Mouse (Mus musculus): Measurements from ENCODE around the gene Cacna1b.

DNA sequence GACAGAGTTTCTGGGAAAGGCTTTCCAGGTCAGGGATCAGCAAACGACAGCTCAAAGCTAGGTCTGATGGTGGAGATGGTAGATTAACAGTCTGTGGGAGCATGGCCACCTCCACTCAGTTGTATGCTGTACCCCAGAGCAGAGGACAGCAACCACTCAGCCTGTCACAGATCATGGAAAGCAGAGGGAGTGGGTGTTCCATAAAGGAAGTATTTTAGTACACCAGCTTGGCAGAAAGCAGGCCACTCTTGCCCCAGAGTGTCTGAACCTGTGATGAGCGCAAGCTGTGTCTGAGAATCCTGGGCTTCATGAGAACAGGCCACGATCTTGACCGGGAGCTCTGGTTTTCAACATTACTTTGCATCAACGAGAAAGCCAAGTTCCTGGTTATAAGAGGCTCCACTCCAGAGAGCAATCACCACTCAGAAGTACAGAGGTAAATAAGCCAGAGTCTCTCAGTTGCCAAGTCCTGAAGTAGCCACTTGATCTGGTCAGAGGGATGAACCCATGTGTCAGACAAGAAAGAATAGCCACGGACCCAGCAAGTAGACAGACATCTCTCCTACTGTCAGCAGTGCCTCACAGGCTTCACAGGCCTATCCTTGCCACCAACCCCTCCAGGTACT is 103.7 kb downstream of the Cacna1b start:
- TF ChIP-seq CTCF (IDR thresholded peaks at IDR 0.05; ENCODE audit: low read depth): no peak
- TF ChIP-seq EP300 (IDR thresholded peaks at IDR 0.05; ENCODE audit: low read depth): no peak

Measured in heart, postnatal 0 days (tissue).